Mouse (Mus musculus) cortical plate, adult 2 months (tissue): ENCODE measurements around the gene Zfp507. TPM values are rescaled to one million over a fixed set of nuclear protein-coding genes. Genes with fewer than 3 reads are reported as not detected.

Experiments
- H3K27ac ChIP-seq: fragments of 200-500 bp; 2 replicates; pipeline ENCODE4 v1.5.1; 2012; ENCODE audit warnings: low read length, control low read depth, inconsistent platforms; ENCODE audit not compliant: insufficient read depth
- H3K4me1 ChIP-seq: fragments of 200-500 bp; 2 replicates; pipeline ENCODE4 v1.6.1; 2011; ENCODE audit warnings: low read length; ENCODE audit not compliant: control insufficient read depth, insufficient read depth
- H3K4me3 ChIP-seq: fragments of 200-500 bp; 2 replicates; pipeline ENCODE4 v1.5.1; 2011; ENCODE audit warnings: mild to moderate bottlenecking, low read length, control low read depth; ENCODE audit not compliant: insufficient read depth
- CTCF ChIP-seq: fragments of 200-500 bp; IDR thresholded peaks from 2 replicates; pipeline ENCODE4 v1.5.1; 2011; ENCODE audit warnings: mild to moderate bottlenecking, control low read depth, low read length; ENCODE audit not compliant: insufficient read depth; ENCODE audit errors: extremely low read depth
- POLR2A ChIP-seq: fragments of 200-500 bp; IDR thresholded peaks from 2 replicates; pipeline ENCODE4 v1.6.1; 2011; ENCODE audit warnings: mild to moderate bottlenecking, low read length, control low read depth; ENCODE audit not compliant: insufficient read depth; ENCODE audit errors: extremely low read depth
- polyA plus RNA-seq: library from polyadenylated mRNA; depleted of rRNA; stranded (reverse); fragments of >200 nt; gene quantifications from 2 replicates; pipeline ENCODE4 v1.2.3, GENCODE M21; 2012; rRNA removed

The Zfp507 gene
- 11.3 and 11.5 TPM in 2 replicates for polyA plus RNA-seq

GRCm38 (mm10) chr7:35802906-35803595 is at the start of gene Zfp507:
Gene Zfp507 (minus strand): TSS chr7:35803003.
- TF ChIP-seq POLR2A (0 out of 2 replicates have a peak, but pooled peaks have one; percentile 34), CTCF (no peak)
- Histone ChIP-seq H3K4me1 (peaks cover 1% of the 10 kb centered on the region; the same call in 1 of the 2 replicates), H3K4me3 (peak within 1 kb of the TSS; percentile 86), H3K27ac (peak within 1 kb of the TSS; percentile 85)

- H3K4me3 ChIP-seq, result no peak overlapping the region
- TF ChIP-seq POLR2A, result no peak
- TF ChIP-seq CTCF, result no peak
- H3K27ac ChIP-seq, result no peak overlapping the region
- no peaks in the 10 kb centered on the region for H3K4me1 ChIP-seq
These were observed 47.6 kb upstream of the Zfp507 start for GRCm38 (mm10) chr7:35850426-35850825.

- no peak overlapping the region for H3K4me3 ChIP-seq
- no peaks in the 10 kb centered on the region for H3K4me1 ChIP-seq
- TF ChIP-seq POLR2A, result no peak
- TF ChIP-seq CTCF, result no peak
- no peak overlapping the region for H3K27ac ChIP-seq
These were observed 45.7 kb upstream of the Zfp507 start for GRCm38 (mm10) chr7:35848526-35848925.

GRCm38 (mm10) chr7:35840504-35840903 is 37.7 kb upstream of the Zfp507 start:
- TF ChIP-seq CTCF, result no peak
- H3K4me1 ChIP-seq, result no peaks in the 10 kb centered on the region
- H3K27ac ChIP-seq, result no peak overlapping the region
- no peak overlapping the region for H3K4me3 ChIP-seq

- Histone ChIP-seq H3K4me1 (no peaks in the 10 kb centered on the region), H3K4me3 (no peak overlapping the region), H3K27ac (no peak overlapping the region)
- TF ChIP-seq CTCF (no peak), POLR2A (no peak)
These were observed 34.0 kb upstream of the Zfp507 start for GRCm38 (mm10) chr7:35836851-35837250.

GRCm38 (mm10) chr7:35836415-35836814 is 33.6 kb upstream of the Zfp507 start:
- Histone ChIP-seq H3K4me3 (no peak overlapping the region), H3K27ac (no peak overlapping the region), H3K4me1 (no peaks in the 10 kb centered on the region)
- TF ChIP-seq CTCF (no peak), POLR2A (no peak)

- TF ChIP-seq POLR2A (no peak), CTCF (no peak)
- Histone ChIP-seq H3K4me3 (no peak overlapping the region), H3K4me1 (no peaks in the 10 kb centered on the region), H3K27ac (no peak overlapping the region)
These were observed 27.3 kb upstream of the Zfp507 start for GRCm38 (mm10) chr7:35830119-35830518.

- Histone ChIP-seq H3K27ac (no peak overlapping the region), H3K4me1 (no peaks in the 10 kb centered on the region), H3K4me3 (no peak overlapping the region)
- TF ChIP-seq POLR2A, result no peak
- TF ChIP-seq CTCF, result peak; percentile 59
These were observed 21.1 kb upstream of the Zfp507 start for GRCm38 (mm10) chr7:35823906-35824305.

GRCm38 (mm10) chr7:35822320-35822719 is 19.5 kb upstream of the Zfp507 start:
- TF ChIP-seq CTCF (no peak), POLR2A (no peak)
- Histone ChIP-seq H3K4me1 (no peaks in the 10 kb centered on the region), H3K27ac (no peak overlapping the region)

GRCm38 (mm10) chr7:35821357-35821756 is 18.6 kb upstream of the Zfp507 start:
- TF ChIP-seq CTCF, result no peak
- Histone ChIP-seq H3K27ac (no peak overlapping the region), H3K4me3 (no peak overlapping the region), H3K4me1 (no peaks in the 10 kb centered on the region)

More at GRCm38 (mm10) chr7:35822320-35822719, 19.5 kb upstream of the Zfp507 start:
- no peak overlapping the region for H3K4me3 ChIP-seq

GRCm38 (mm10) chr7:35819486-35819885 is 16.7 kb upstream of the Zfp507 start:
- no peak overlapping the region for H3K27ac ChIP-seq
- TF ChIP-seq POLR2A, result no peak
- no peak for TF ChIP-seq CTCF
- no peak overlapping the region for H3K4me3 ChIP-seq
- H3K4me1 ChIP-seq, result no peaks in the 10 kb centered on the region
